Mouse (Mus musculus) ES-E14 (cell line): ENCODE results near the gene Sprr2a1.
"Not testable (repeated sequence)": the region's sequence is repeated elsewhere in the genome, so short reads cannot be mapped to it uniquely, and the experiment has no call there.

Source experiments
- CHD2 ChIP-seq: IDR thresholded peaks from 2 replicates; pipeline ENCODE4 v1.6.1; 2014; ENCODE audit warnings: mild to moderate bottlenecking, low read depth, low read length, inconsistent platforms
- HCFC1 ChIP-seq: IDR thresholded peaks from 2 replicates; pipeline ENCODE4 v1.6.1; 2012; ENCODE audit warnings: low read length, inconsistent platforms, borderline replicate concordance; ENCODE audit not compliant: insufficient read depth
- MAFK ChIP-seq: IDR thresholded peaks from 2 replicates; pipeline ENCODE4 v1.6.1; 2014; ENCODE audit warnings: mild to moderate bottlenecking, low read depth, low read length, inconsistent platforms; ENCODE audit not compliant: insufficient read depth
- ZC3H11A ChIP-seq: IDR thresholded peaks from 2 replicates; pipeline ENCODE4 v1.6.1; 2012; ENCODE audit warnings: low read depth, mild to moderate bottlenecking, inconsistent platforms, low read length, borderline replicate concordance

DNA sequence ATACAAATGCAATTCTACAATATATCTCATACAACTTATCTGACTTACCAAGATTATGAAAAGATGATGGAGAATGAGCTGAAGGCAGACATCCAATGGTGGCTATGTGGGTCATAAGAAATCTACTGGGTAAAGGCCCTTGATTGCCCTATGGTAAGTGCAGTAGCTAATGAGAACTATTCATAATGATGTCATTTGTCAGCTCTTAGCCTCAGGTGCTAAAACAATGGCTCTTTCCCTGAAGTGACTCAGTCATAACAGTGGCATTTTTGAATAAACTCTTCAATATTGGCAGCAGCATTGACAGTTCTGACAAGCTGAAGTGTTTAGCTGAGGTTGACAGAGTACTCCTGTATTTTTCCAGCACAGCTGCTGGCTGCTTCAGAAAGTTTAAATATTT, 1.9 kb upstream of the Sprr2a1 start:
- not testable (repeated sequence) for TF ChIP-seq MAFK, CHD2, ZC3H11A, HCFC1
